Comparison of ENCODE assay signal across 18 mouse cellular contexts in genomic region chr4:137473240-137473639, GRCm38 (mm10). TPM values are rescaled to one million over a fixed set of nuclear protein-coding genes. Genes with fewer than 3 reads are reported as not detected.
A peak's percentile ranks its signal among the peaks of the same experiment; 100 is the strongest.
DNase-seq lines count a peak whose midpoint lies in the region; ATAC-seq lines count a peak whose summit lies in the region.
"Had no signal": no experiment of that assay in that cellular context is flagged by ENCODE, and none has a peak within 500 bp of the region (broad histone marks: within the 10 kb centered on the region; RNA-seq: fewer than 3 reads in every experiment).

No protein-coding gene starts in this region.

- no peaks in the 10 kb centered on the region for H3K27me3 ChIP-seq in heart, embryonic 14.5 days (ENCODE audit: control insufficient read depth, insufficient read depth, low read length)
- 0 out of 2 replicates have a peak, but pooled peaks cover 3% of the 10 kb centered on the region for H3K27me3 ChIP-seq in neural tube, embryonic 12.5 days (replicated peaks)
- H3K27me3 ChIP-seq in intestine, embryonic 14.5 days (replicated peaks; ENCODE audit: control insufficient read depth, insufficient read depth, low read length), result no peaks in the 10 kb centered on the region
- no peaks in the 10 kb centered on the region for H3K27me3 ChIP-seq in stomach, embryonic 16.5 days (ENCODE audit: control insufficient read depth, insufficient read depth, low read length)

- no peaks in the 10 kb centered on the region for H3K9me3 ChIP-seq in heart, embryonic 14.5 days (ENCODE audit: control insufficient read depth, low read length)
- no peaks in the 10 kb centered on the region for H3K9me3 ChIP-seq in neural tube, embryonic 12.5 days
- no peaks in the 10 kb centered on the region for H3K9me3 ChIP-seq in intestine, embryonic 14.5 days (ENCODE audit: control insufficient read depth, low read length)
- H3K9me3 ChIP-seq in stomach, embryonic 16.5 days (replicated peaks; ENCODE audit: control insufficient read depth, low read length), result no peaks in the 10 kb centered on the region
- H3K9me3 ChIP-seq: forebrain, embryonic 12.5 days; midbrain, embryonic 12.5 days had no signal

- H3K4me2 ChIP-seq in heart, embryonic 14.5 days (ENCODE audit: low read length), result peak overlapping the region; percentile 83
- peak overlapping the region; percentile 3; the same call in 1 of the 2 replicates for H3K4me2 ChIP-seq in neural tube, embryonic 12.5 days (replicated peaks)
- H3K4me2 ChIP-seq in intestine, embryonic 14.5 days (ENCODE audit: low read length), result no peak overlapping the region
- H3K4me2 ChIP-seq in stomach, embryonic 16.5 days (ENCODE audit: low read depth, low read length), result peak overlapping the region; percentile 34
- H3K4me2 ChIP-seq: forebrain, embryonic 12.5 days; midbrain, embryonic 12.5 days had no signal

- peak overlapping the region; percentile 68 to 86 for H3K27ac ChIP-seq in heart, embryonic 14.5 days (replicated peaks in 1 of 2; ENCODE audit: control insufficient read depth in 1 of 2, insufficient read depth in 1 of 2, low read depth in 2 of 2, low read length in 2 of 2)
- H3K27ac ChIP-seq in neural tube, embryonic 12.5 days, result no peak overlapping the region
- 0 out of 2 replicates have a peak overlapping the region, but pooled peaks have one; percentile 22 for H3K27ac ChIP-seq in intestine, embryonic 14.5 days (ENCODE audit: low read depth)
- peak overlapping the region; percentile 79 for H3K27ac ChIP-seq in stomach, embryonic 16.5 days (ENCODE audit: low read length)
- H3K27ac ChIP-seq: forebrain, embryonic 12.5 days; midbrain, embryonic 12.5 days had no signal

- peak overlapping the region; percentile 1 to 16; a peak in 2 of 4 replicates for H3K4me3 ChIP-seq in heart, embryonic 14.5 days (ENCODE audit: control insufficient read depth in 1 of 2, insufficient read depth in 1 of 2, low read depth in 1 of 2, low read length in 2 of 2)
- H3K4me3 ChIP-seq in neural tube, embryonic 12.5 days, result no peak overlapping the region
- H3K4me3 ChIP-seq in intestine, embryonic 14.5 days (ENCODE audit: low read depth, low read length), result no peak overlapping the region
- peak overlapping the region; percentile 5; the same call in 1 of the 2 replicates for H3K4me3 ChIP-seq in stomach, embryonic 16.5 days (replicated peaks; ENCODE audit: low read length)
- H3K4me3 ChIP-seq: forebrain, embryonic 12.5 days; midbrain, embryonic 12.5 days had no signal

- peaks cover 74 to 83% of the 10 kb centered on the region in 2 experiments for H3K4me1 ChIP-seq in heart, embryonic 14.5 days (ENCODE audit: control insufficient read depth in 2 of 2, insufficient read depth in 2 of 2, low read length in 2 of 2)
- H3K4me1 ChIP-seq in neural tube, embryonic 12.5 days, result peaks cover 40% of the 10 kb centered on the region
- H3K4me1 ChIP-seq in intestine, embryonic 14.5 days (replicated peaks; ENCODE audit: control insufficient read depth, insufficient read depth, low read length), result peaks cover 71% of the 10 kb centered on the region
- H3K4me1 ChIP-seq in stomach, embryonic 16.5 days (ENCODE audit: control insufficient read depth, insufficient read depth, low read length), result peaks cover 78% of the 10 kb centered on the region

- peaks cover 8% of the 10 kb centered on the region; the same call in 1 of the 2 replicates for H3K36me3 ChIP-seq in heart, embryonic 14.5 days (ENCODE audit: control insufficient read depth, insufficient read depth, low read length)
- no peaks in the 10 kb centered on the region for H3K36me3 ChIP-seq in neural tube, embryonic 12.5 days
- no peaks in the 10 kb centered on the region; the same call in 1 of the 2 replicates for H3K36me3 ChIP-seq in intestine, embryonic 14.5 days (ENCODE audit: control insufficient read depth, insufficient read depth, low read length)
- H3K36me3 ChIP-seq in stomach, embryonic 16.5 days (ENCODE audit: control insufficient read depth, insufficient read depth, low read length), result no peaks in the 10 kb centered on the region
- H3K36me3 ChIP-seq: forebrain, embryonic 12.5 days; midbrain, embryonic 12.5 days had no signal

- ATAC-seq in heart, embryonic 14.5 days (ENCODE audit: insufficient number of reproducible peaks, insufficient read depth, low FRiP score, low read depth), result no peak
- ATAC-seq in neural tube, embryonic 12.5 days (ENCODE audit: low FRiP score, low read depth), result no peak
- ATAC-seq in intestine, embryonic 14.5 days (replicated peaks; ENCODE audit: low FRiP score, low TSS enrichment, low read depth), result no peak
- no peak for ATAC-seq in stomach, embryonic 16.5 days (ENCODE audit: insufficient read depth, low FRiP score)
- ATAC-seq: hindbrain, embryonic 16.5 days had no signal

- 52% methylated on average over 8 of the region's 8 CpGs for WGBS in heart, embryonic 14.5 days
- 87% methylated on average over 8 of the region's 8 CpGs for WGBS in neural tube, embryonic 12.5 days
- 80% methylated on average over 8 of the region's 8 CpGs for WGBS in intestine, embryonic 14.5 days
- 79% methylated on average over 8 of the region's 8 CpGs for WGBS in stomach, embryonic 16.5 days

- no peak for DNase-seq in heart, postnatal 4 days
- no peak for DNase-seq in neural tube, embryonic 10.5 days (ENCODE audit: extremely low spot score, low spot score)
- DNase-seq in intestine, embryonic 14.5 days (ENCODE audit: low spot score), result no peak
- no peak for DNase-seq in spleen, postnatal 36 days (ENCODE audit: low spot score in 2 of 2)
- DNase-seq in layer of hippocampus, adult 8-10 months (ENCODE audit: low spot score in 2 of 2), result no peak

- peak overlapping the region; percentile 65 for H3K9ac ChIP-seq in heart, embryonic 14.5 days (ENCODE audit: low read length)
- H3K9ac ChIP-seq in neural tube, embryonic 12.5 days, result no peak overlapping the region
- H3K9ac ChIP-seq in intestine, embryonic 14.5 days (ENCODE audit: low read length), result 0 out of 2 replicates have a peak overlapping the region, but pooled peaks have one; percentile 3
- peak overlapping the region; percentile 56 for H3K9ac ChIP-seq in stomach, embryonic 16.5 days (ENCODE audit: low read length)
- H3K9ac ChIP-seq: forebrain, embryonic 12.5 days; midbrain, embryonic 12.5 days had no signal

RNA-seq across cellular contexts. Expression of gene Hspg2, which starts 4.7 kb away (rescaled TPM):
- 67.5 and 68.3 TPM in 2 replicates for polyA plus RNA-seq in heart, embryonic 14.5 days (2014; fragmentation: Nextera tagmentation; extraction: Ambion mirVana)
- 100 to 1,000 TPM; 467 to 506 TPM for total RNA-seq in heart, postnatal 4 days (2021)
- 11.3 and 12.4 TPM in 2 replicates for polyA plus RNA-seq in neural tube, embryonic 12.5 days (2016; fragmentation: Nextera tagmentation; extraction: Ambion mirVana)
- 44.4 and 49.8 TPM in 2 replicates for polyA plus RNA-seq in intestine, embryonic 14.5 days (2014; fragmentation: Nextera tagmentation; extraction: Ambion mirVana)
- polyA plus RNA-seq in stomach, embryonic 16.5 days (2015; fragmentation: Nextera tagmentation; extraction: Ambion mirVana), result 29.5 and 31.7 TPM in 2 replicates
- 1 to 10 TPM; 4.2 to 6.1 (median 5.6) TPM for total RNA-seq in layer of hippocampus, adult 8-10 months (2022)

RNA-seq across cellular contexts. Expression of gene 1700013G24Rik, which starts 20.2 kb away (rescaled TPM):
- polyA plus RNA-seq in heart, embryonic 14.5 days (2014; fragmentation: Nextera tagmentation; extraction: Ambion mirVana), result not detected in 2 replicates
- not detected for total RNA-seq in heart, postnatal 4 days (2021)
- not detected in 2 replicates for polyA plus RNA-seq in neural tube, embryonic 12.5 days (2016; fragmentation: Nextera tagmentation; extraction: Ambion mirVana)
- polyA plus RNA-seq in intestine, embryonic 14.5 days (2014; fragmentation: Nextera tagmentation; extraction: Ambion mirVana), result not detected in 2 replicates
- polyA plus RNA-seq in stomach, embryonic 16.5 days (2015; fragmentation: Nextera tagmentation; extraction: Ambion mirVana), result not detected in 2 replicates
- total RNA-seq in layer of hippocampus, adult 8-10 months (2022), result not detected
- total RNA-seq: adrenal gland, postnatal 25 days; gastrocnemius, adult 18-20 months; left cerebral cortex, adult 8-10 months had no signal
- polyA plus RNA-seq: cortical plate, adult 2 months; forebrain, embryonic 12.5 days; hindbrain, embryonic 16.5 days; large intestine, adult 2 months; liver, embryonic 16.5 days; midbrain, embryonic 12.5 days; neural tube, embryonic 14.5 days had no signal

RNA-seq across cellular contexts. Expression of gene Cela3b, which starts 42.9 kb away (rescaled TPM):
- polyA plus RNA-seq in heart, embryonic 14.5 days (2014; fragmentation: Nextera tagmentation; extraction: Ambion mirVana), result not detected in 2 replicates
- total RNA-seq in heart, postnatal 4 days (2021), result not detected
- not detected in 2 replicates for polyA plus RNA-seq in neural tube, embryonic 12.5 days (2016; fragmentation: Nextera tagmentation; extraction: Ambion mirVana)
- 3.8 TPM in 1 of 2 replicates, not detected in the other for polyA plus RNA-seq in intestine, embryonic 14.5 days (2014; fragmentation: Nextera tagmentation; extraction: Ambion mirVana)
- 406 and 529 TPM in 2 replicates for polyA plus RNA-seq in stomach, embryonic 16.5 days (2015; fragmentation: Nextera tagmentation; extraction: Ambion mirVana)
- not detected for total RNA-seq in layer of hippocampus, adult 8-10 months (2022)
- total RNA-seq: adrenal gland, postnatal 25 days; left cerebral cortex, adult 8-10 months had no signal
- polyA plus RNA-seq: cortical plate, adult 2 months; forebrain, embryonic 12.5 days; hindbrain, embryonic 16.5 days; midbrain, embryonic 12.5 days; neural tube, embryonic 14.5 days had no signal

Comparison
In these comparisons a context has a peak if more than half of its experiments do, and no peak if none do; other contexts are left out.
1. H3K4me3 ChIP-seq: peak in heart, embryonic 14.5 days (2 of 2) and stomach, embryonic 16.5 days (single experiment); none in neural tube, embryonic 12.5 days (single experiment) and intestine, embryonic 14.5 days (single experiment).
2. RNA of gene Cela3b, which starts 42.9 kb away (polyA plus RNA-seq): 406 to 529 TPM in stomach, embryonic 16.5 days; 3.8 TPM in intestine, embryonic 14.5 days, not detected in heart, embryonic 14.5 days and not detected in neural tube, embryonic 12.5 days; every median in the first group is over 10 times any median in the second.